Mouse (Mus musculus) adrenal gland, adult 18-20 months (tissue): ENCODE measurements around the gene Tmem9. TPM values are rescaled to one million over a fixed set of nuclear protein-coding genes. Genes with fewer than 3 reads are reported as not detected.

ENCODE experiments used
- DNase-seq, 2 experiments: peaks; one replicate each; pipeline ENCODE4 v3.0.0; 2021 to 2022; ENCODE audit warnings: low spot score in 2 of 2
- long read RNA-seq, 2 experiments: library from polyadenylated mRNA; stranded (forward); transcript quantifications; one replicate each; pipeline ENCODE4 v2.0.0; 2021
- total RNA-seq, 2 experiments: library from RNA; stranded (reverse); gene quantifications; 1 replicate in 1 of 2; 2 replicates in 1 of 2; pipeline ENCODE4 v1.2.3; 2021

Tmem9 gene
- total RNA-seq, result 10 to 100 TPM; 29.8 to 32.0 TPM
- long read RNA-seq, experiment 1, transcript Tmem9-201 (6 exons, 1,806 nt), result major isoform, 21 of 23 reads
- long read RNA-seq, experiment 1, partial matches to known transcripts, result 1 of 23 reads
- long read RNA-seq, experiment 1, other reads (novel, unspliced or antisense), result 0 of 23 reads
- long read RNA-seq, experiment 2, transcript Tmem9-201 (6 exons, 1,806 nt), result major isoform, 47 of 61 reads
- long read RNA-seq, experiment 2, partial matches to known transcripts, result 8 of 61 reads
- long read RNA-seq, experiment 2, other reads (novel, unspliced or antisense), result 2 of 61 reads

GRCm38 (mm10) chr1:136007211-136008158, at the start of gene Tmem9:
Gene Tmem9, plus strand, starts transcription at chr1:136008150.
- DNase-seq, result peak; percentile 70 to 74

- DNase-seq, result no peak
Measured at GRCm38 (mm10) chr1:135958483-135958882, 49.5 kb upstream of the Tmem9 start.

GRCm38 (mm10) chr1:135963177-135963576, 44.8 kb upstream of the Tmem9 start:
- no peak for DNase-seq

- no peak for DNase-seq
Measured at GRCm38 (mm10) chr1:135964561-135964960, 43.4 kb upstream of the Tmem9 start.

- no peak for DNase-seq
Measured at GRCm38 (mm10) chr1:135967739-135968138, 40.2 kb upstream of the Tmem9 start.

GRCm38 (mm10) chr1:135970486-135970885, 37.5 kb upstream of the Tmem9 start:
- no peak for DNase-seq

- DNase-seq, result no peak
Measured at GRCm38 (mm10) chr1:135972576-135972975, 35.4 kb upstream of the Tmem9 start.

GRCm38 (mm10) chr1:135984105-135984504, 23.8 kb upstream of the Tmem9 start:
- DNase-seq, result no peak

GRCm38 (mm10) chr1:135989876-135990275, 18.1 kb upstream of the Tmem9 start:
- no peak for DNase-seq

GRCm38 (mm10) chr1:135993470-135993869, 14.5 kb upstream of the Tmem9 start:
- no peak for DNase-seq

- no peak for DNase-seq
Measured at GRCm38 (mm10) chr1:135997537-135997936, 10.4 kb upstream of the Tmem9 start.

GRCm38 (mm10) chr1:135999720-136000287, 8.1 kb upstream of the Tmem9 start:
- DNase-seq, result no peak

GRCm38 (mm10) chr1:136001438-136001837, 6.5 kb upstream of the Tmem9 start:
- DNase-seq, result no peak

GRCm38 (mm10) chr1:136006292-136006748, 1.6 kb upstream of the Tmem9 start, which contains the start of gene Igfn1:
Gene Igfn1, minus strand, starts transcription at chr1:136006342.
- no peak for DNase-seq

- no peak for DNase-seq
Measured at GRCm38 (mm10) chr1:136008159-136008533, 196 bp downstream of the Tmem9 start.

- DNase-seq, result no peak
Measured at GRCm38 (mm10) chr1:136010247-136010646, 2.3 kb downstream of the Tmem9 start.

GRCm38 (mm10) chr1:136013513-136013912, 5.6 kb downstream of the Tmem9 start:
- DNase-seq, result no peak

- DNase-seq, result no peak
Measured at GRCm38 (mm10) chr1:136014796-136015502, 7.0 kb downstream of the Tmem9 start.

- DNase-seq, result no peak
Measured at GRCm38 (mm10) chr1:136017307-136017706, 9.4 kb downstream of the Tmem9 start.

GRCm38 (mm10) chr1:136017907-136018313, 10.0 kb downstream of the Tmem9 start:
- peak; percentile 81 to 85 for DNase-seq
